Mouse (Mus musculus) C2C12 (cell line): ENCODE measurements around the gene Tspan3. TPM values are rescaled to one million over a fixed set of nuclear protein-coding genes. Genes with fewer than 3 reads are reported as not detected.

ENCODE experiments used
- H3K27me3 ChIP-seq: one replicate; pipeline ENCODE4 v1.6.1; 2011; ENCODE audit not compliant: control insufficient read depth, insufficient read depth, insufficient read length
- H3K36me3 ChIP-seq: one replicate; pipeline ENCODE4 v1.6.1; 2011; ENCODE audit not compliant: control insufficient read depth, insufficient read depth
- H3K4me3 ChIP-seq: one replicate; pipeline ENCODE4 v1.5.1; 2011; ENCODE audit warnings: mild to moderate bottlenecking, control low read depth; ENCODE audit not compliant: poor library complexity, insufficient read depth, severe bottlenecking
- H3K79me2 ChIP-seq: one replicate; pipeline ENCODE4 v1.6.1; 2011; ENCODE audit not compliant: control insufficient read depth, insufficient read depth
- H3K79me3 ChIP-seq: one replicate; pipeline ENCODE4 v1.6.1; 2011; ENCODE audit warnings: low read depth, control low read depth
- H3ac ChIP-seq: one replicate; pipeline ENCODE3; 2011; ENCODE audit warnings: low read depth; ENCODE audit not compliant: control insufficient read depth, insufficient read length
- CEBPB ChIP-seq: IDR thresholded peaks from one replicate; pipeline ENCODE4 v1.6.1; 2011; ENCODE audit warnings: low read depth, mild to moderate bottlenecking, control low read depth, moderate library complexity
- CTCF ChIP-seq: IDR thresholded peaks from one replicate; pipeline ENCODE4 v1.5.1; 2011; ENCODE audit not compliant: control insufficient read depth, insufficient read depth, insufficient read length
- FOSL1 ChIP-seq: IDR thresholded peaks from one replicate; pipeline ENCODE4 v1.8.0; 2011; ENCODE audit warnings: mild to moderate bottlenecking, low read length; ENCODE audit not compliant: poor library complexity, insufficient read depth, severe bottlenecking
- MAX ChIP-seq: IDR thresholded peaks from one replicate; pipeline ENCODE4 v1.6.1; 2011; ENCODE audit warnings: mild to moderate bottlenecking, control low read depth
- MYOD1 ChIP-seq: IDR thresholded peaks from one replicate; pipeline ENCODE4 v1.6.1; 2011; ENCODE audit warnings: low read depth; ENCODE audit not compliant: control insufficient read depth, insufficient read length
- MYOG ChIP-seq: IDR thresholded peaks from one replicate; pipeline ENCODE4 v1.6.1; 2011; ENCODE audit not compliant: control insufficient read depth, insufficient read length; ENCODE audit errors: extremely low read depth
- USF1 ChIP-seq: IDR thresholded peaks from one replicate; pipeline ENCODE4 v1.6.1; 2011; ENCODE audit warnings: low read depth, mild to moderate bottlenecking, control low read depth, moderate library complexity
- polyA plus RNA-seq: library from polyadenylated mRNA; unstranded; fragments of >200 nt; fragmentation: generic; extraction: Trizol; gene quantifications from one replicate; pipeline ENCODE4 v1.2.1, GENCODE M21; 2012; ENCODE audit warnings: missing spikeins

Tspan3 gene
- polyA plus RNA-seq, 1 experiment = 60.6 TPM

GRCm38 (mm10) chr9:56118582-56118981 lies 46.7 kb downstream of the Tspan3 start:
- peak overlapping the region; percentile 25 for H3ac ChIP-seq
- no peaks in the 10 kb centered on the region for H3K79me2 ChIP-seq
- peak; percentile 35 for TF ChIP-seq MAX
- no peak for TF ChIP-seq FOSL1
- peak; percentile 21 for TF ChIP-seq MYOD1
- peak; percentile 87 for TF ChIP-seq CTCF
- TF ChIP-seq MYOG = no peak
- no peak for TF ChIP-seq CEBPB
- no peak for TF ChIP-seq USF1
- no peaks in the 10 kb centered on the region for H3K36me3 ChIP-seq
- H3K27me3 ChIP-seq = no peaks in the 10 kb centered on the region
- H3K4me3 ChIP-seq = no peak overlapping the region
- no peaks in the 10 kb centered on the region for H3K79me3 ChIP-seq

GRCm38 (mm10) chr9:56118091-56118490 lies 47.2 kb downstream of the Tspan3 start:
- Histone ChIP-seq H3K36me3 (no peaks in the 10 kb centered on the region), H3K4me3 (no peak overlapping the region), H3ac (no peak overlapping the region), H3K79me3 (no peaks in the 10 kb centered on the region), H3K27me3 (no peaks in the 10 kb centered on the region), H3K79me2 (no peaks in the 10 kb centered on the region)
- no peak for TF ChIP-seq CEBPB
- TF ChIP-seq USF1 = no peak
- TF ChIP-seq MYOD1 = no peak
- no peak for TF ChIP-seq FOSL1
- no peak for TF ChIP-seq MAX
- TF ChIP-seq CTCF = no peak
- no peak for TF ChIP-seq MYOG

- Histone ChIP-seq H3K27me3 (no peaks in the 10 kb centered on the region), H3K79me3 (no peaks in the 10 kb centered on the region), H3K36me3 (no peaks in the 10 kb centered on the region), H3K79me2 (no peaks in the 10 kb centered on the region), H3K4me3 (no peak overlapping the region), H3ac (no peak overlapping the region)
- TF ChIP-seq CTCF = no peak
- no peak for TF ChIP-seq MAX
- no peak for TF ChIP-seq MYOD1
- TF ChIP-seq USF1 = no peak
- TF ChIP-seq MYOG = no peak
- no peak for TF ChIP-seq FOSL1
- TF ChIP-seq CEBPB = no peak
These were observed 57.1 kb downstream of the Tspan3 start for GRCm38 (mm10) chr9:56108174-56108573.

GRCm38 (mm10) chr9:56107527-56107926 lies 57.8 kb downstream of the Tspan3 start:
- TF ChIP-seq USF1 (no peak), FOSL1 (peak; percentile 75)
- H3K79me3 ChIP-seq = no peaks in the 10 kb centered on the region
- no peaks in the 10 kb centered on the region for H3K27me3 ChIP-seq
- no peak overlapping the region for H3K4me3 ChIP-seq
- H3K36me3 ChIP-seq = no peaks in the 10 kb centered on the region
- H3ac ChIP-seq = no peak overlapping the region
- H3K79me2 ChIP-seq = no peaks in the 10 kb centered on the region

- no peaks in the 10 kb centered on the region for H3K79me3 ChIP-seq
- H3K36me3 ChIP-seq = no peaks in the 10 kb centered on the region
- TF ChIP-seq MYOD1 (peak; percentile 13), USF1 (no peak)
- H3K4me3 ChIP-seq = no peak overlapping the region
- no peak overlapping the region for H3ac ChIP-seq
- no peaks in the 10 kb centered on the region for H3K79me2 ChIP-seq
- no peaks in the 10 kb centered on the region for H3K27me3 ChIP-seq
These were observed 58.8 kb downstream of the Tspan3 start for GRCm38 (mm10) chr9:56106274-56107072.

GRCm38 (mm10) chr9:56104921-56105320 lies 60.4 kb downstream of the Tspan3 start:
- no peak overlapping the region for H3ac ChIP-seq
- H3K27me3 ChIP-seq = no peaks in the 10 kb centered on the region
- H3K36me3 ChIP-seq = no peaks in the 10 kb centered on the region
- H3K79me3 ChIP-seq = no peaks in the 10 kb centered on the region
- TF ChIP-seq CTCF = no peak
- TF ChIP-seq CEBPB = no peak
- TF ChIP-seq MAX = no peak
- TF ChIP-seq MYOG = no peak
- TF ChIP-seq MYOD1 = no peak
- no peak for TF ChIP-seq USF1
- no peak for TF ChIP-seq FOSL1
- H3K79me2 ChIP-seq = no peaks in the 10 kb centered on the region
- no peak overlapping the region for H3K4me3 ChIP-seq
